Mouse (Mus musculus): Measurements from ENCODE around the gene Arhgap8.

GRCm38 (mm10) chr15:84715132-84715531 lies 4.7 kb upstream of the Arhgap8 start:
- no peak for TF ChIP-seq NRF1 (IDR thresholded peaks at IDR 0.05; ENCODE audit: insufficient read depth, low read depth, low read length, poor library complexity, severe bottlenecking)
- TF ChIP-seq POLR2A (IDR thresholded peaks at IDR 0.05; ENCODE audit: control insufficient read depth in 1 of 2, insufficient read depth in 1 of 2, low read depth in 1 of 2, low read length in 2 of 2, poor library complexity in 1 of 2), result no peak
- no peak for TF ChIP-seq GATA1 (IDR thresholded peaks at IDR 0.05; ENCODE audit: low read depth, low read length)
- TF ChIP-seq SIN3A (IDR thresholded peaks at IDR 0.05; ENCODE audit: low read length), result no peak
- TF ChIP-seq ELF1 (IDR thresholded peaks at IDR 0.05; ENCODE audit: low read depth, low read length), result no peak

Data from MEL (cell line).